Mouse (Mus musculus) heart, postnatal 0 days (tissue): ENCODE measurements at regions not wholly inside any gene's neighbourhood (a gene's known extent, or its start where the extent isn't known, plus 50 kb on each side); places are given as distances from the start of the nearest gene placed in this dataset.

Experiments used
- ATAC-seq: fragments of 200-750 bp; cut with Nextera tagmentation; 2 replicates; pipeline ENCODE4 v1.8.0; 2017; ENCODE audit warnings: low read depth, moderate number of reproducible peaks, moderate library complexity; ENCODE audit not compliant: insufficient read depth
- DNase-seq: peaks from one replicate; pipeline ENCODE4 v3.0.0-alpha.2; 2016; ENCODE audit warnings: low spot score
- H3K27ac ChIP-seq: fragments of 300-500 bp; sonication (generic); 2 replicates; pipeline ENCODE4 v1.5.1; 2014; ENCODE audit warnings: low read depth, mild to moderate bottlenecking
- H3K27me3 ChIP-seq: fragments of 300-500 bp; sonication (generic); 2 replicates; pipeline ENCODE4 v1.6.1; 2014; ENCODE audit warnings: low read length, mixed read lengths; ENCODE audit not compliant: control insufficient read depth, insufficient read depth
- H3K36me3 ChIP-seq: fragments of 300-500 bp; sonication (generic); replicated peaks from 2 replicates; pipeline ENCODE4 v1.6.1; 2014; ENCODE audit warnings: low read length, mixed read lengths; ENCODE audit not compliant: control insufficient read depth, insufficient read depth
- H3K4me1 ChIP-seq: fragments of 300-500 bp; sonication (generic); 2 replicates; pipeline ENCODE4 v1.6.1; 2014; ENCODE audit warnings: antibody characterized with exemption; ENCODE audit not compliant: control insufficient read depth, insufficient read depth
- H3K4me2 ChIP-seq: fragments of 300-500 bp; sonication (generic); 2 replicates; pipeline ENCODE4 v1.6.1; 2014; ENCODE audit warnings: low read depth, mild to moderate bottlenecking, low read length, moderate library complexity
- H3K4me3 ChIP-seq: fragments of 300-500 bp; sonication (generic); 2 replicates; pipeline ENCODE4 v1.5.1; 2014; ENCODE audit warnings: low read depth, low read length
- H3K9ac ChIP-seq: fragments of 300-500 bp; sonication (generic); replicated peaks from 2 replicates; pipeline ENCODE4 v1.6.1; 2014; ENCODE audit warnings: low read depth, low read length, mixed read lengths
- H3K9me3 ChIP-seq: fragments of 300-500 bp; sonication (generic); replicated peaks from 2 replicates; pipeline ENCODE4 v1.6.1; 2016; ENCODE audit warnings: low read length; ENCODE audit not compliant: control insufficient read depth
- CTCF ChIP-seq: IDR thresholded peaks from 2 replicates; pipeline ENCODE4 v1.5.1; 2016; ENCODE audit warnings: antibody characterized with exemption, control low read depth, low read depth
- EP300 ChIP-seq: IDR thresholded peaks from 2 replicates; pipeline ENCODE4 v1.6.1; 2016; ENCODE audit warnings: antibody characterized with exemption, low read depth
- WGBS: fragments of 180-500 bp; shearing (Covaris S2); extraction: QIAGEN DNeasy Blood & Tissue Kit; methylation state at CpG from one replicate; pipeline ENCODE4 v1.1.7; 2014; 5-methylcytosine and 5-hydroxymethylcytosine counted together

DNA sequence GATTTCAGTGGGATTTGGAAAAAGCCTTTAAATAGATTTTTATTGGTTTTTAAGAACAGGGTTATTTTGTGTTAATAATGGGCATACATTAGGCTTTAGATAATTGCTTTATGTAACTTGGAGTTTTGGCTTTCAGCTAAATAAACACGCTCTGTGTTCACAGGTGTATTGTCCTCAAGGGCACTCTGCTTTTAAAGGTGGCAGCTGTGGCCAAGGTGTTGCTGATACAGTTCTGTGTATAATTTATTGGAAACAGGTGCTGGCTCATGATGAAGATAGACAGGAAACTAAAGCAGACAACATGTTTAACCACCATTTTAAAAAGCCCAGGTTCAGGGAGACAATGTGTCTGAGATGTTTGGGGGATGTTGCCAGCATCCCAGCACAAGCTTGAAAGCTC, 242.3 kb upstream of the Lrtm1 start:
- no peak overlapping the region for H3K4me3 ChIP-seq
- H3K4me1 ChIP-seq: no peaks in the 10 kb centered on the region
- no peaks in the 10 kb centered on the region for H3K27me3 ChIP-seq
- no peak for ATAC-seq
- H3K9ac ChIP-seq: no peak overlapping the region
- H3K4me2 ChIP-seq: no peak overlapping the region
- DNase-seq: no peak
- no peak for TF ChIP-seq EP300
- no peak for TF ChIP-seq CTCF
- no peaks in the 10 kb centered on the region for H3K36me3 ChIP-seq
- no peaks in the 10 kb centered on the region for H3K9me3 ChIP-seq
- WGBS: 91% methylated on average over 1 of the region's 1 CpGs
- H3K27ac ChIP-seq: no peak overlapping the region

DNA sequence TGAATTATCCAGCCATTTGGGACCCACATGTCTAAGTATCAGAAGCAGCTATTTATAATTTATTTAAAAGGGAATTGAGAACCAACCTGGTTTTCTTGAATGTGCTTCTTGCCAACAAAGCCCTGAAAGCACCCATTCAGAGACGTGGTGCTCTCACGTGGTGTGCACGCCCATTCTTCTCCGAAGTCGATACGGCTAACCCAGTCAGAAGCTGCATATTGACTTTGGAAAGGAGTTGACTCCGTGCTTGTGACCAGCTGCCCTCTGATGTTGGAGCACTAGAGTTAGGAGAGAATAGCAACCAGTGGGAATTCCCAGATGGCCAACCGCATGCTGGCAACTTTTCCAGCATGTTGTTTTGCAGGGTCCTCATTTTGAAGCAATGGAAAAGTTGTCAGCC, 240.2 kb upstream of the Lrtm1 start:
- DNase-seq (no peak), ATAC-seq (no peak)
- Histone ChIP-seq H3K27me3 (no peaks in the 10 kb centered on the region), H3K36me3 (no peaks in the 10 kb centered on the region), H3K27ac (no peak overlapping the region), H3K9me3 (no peaks in the 10 kb centered on the region), H3K9ac (no peak overlapping the region), H3K4me2 (no peak overlapping the region), H3K4me1 (no peaks in the 10 kb centered on the region), H3K4me3 (no peak overlapping the region)
- 82% methylated on average over 8 of the region's 8 CpGs for WGBS
- TF ChIP-seq CTCF (no peak), EP300 (no peak)

DNA sequence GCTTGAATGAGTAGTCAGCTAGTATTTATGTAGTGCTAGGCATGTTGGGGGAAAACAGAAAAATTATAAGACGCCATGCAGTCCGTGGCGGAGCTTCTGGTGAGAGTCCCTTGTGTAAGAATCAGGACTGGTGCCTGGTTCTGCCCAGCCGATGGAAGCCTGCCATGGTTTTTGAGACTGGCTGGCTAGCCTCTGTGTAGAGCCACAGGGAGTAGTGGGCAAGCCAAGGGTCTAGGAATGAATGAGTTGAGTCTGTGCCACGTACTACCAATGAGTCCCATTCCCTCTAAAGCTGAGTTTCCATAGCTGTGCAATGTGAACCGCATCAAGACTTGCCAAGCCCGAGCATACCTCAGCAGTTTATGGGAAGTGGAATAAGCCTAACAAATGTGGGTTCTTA, 236.3 kb upstream of the Lrtm1 start:
- ATAC-seq (no peak), DNase-seq (no peak)
- H3K27me3 ChIP-seq: no peaks in the 10 kb centered on the region
- no peak overlapping the region for H3K4me2 ChIP-seq
- H3K9me3 ChIP-seq: no peaks in the 10 kb centered on the region
- H3K4me3 ChIP-seq: no peak overlapping the region
- no peaks in the 10 kb centered on the region for H3K4me1 ChIP-seq
- no peak overlapping the region for H3K9ac ChIP-seq
- 86% methylated on average over 7 of the region's 7 CpGs for WGBS
- no peaks in the 10 kb centered on the region for H3K36me3 ChIP-seq
- TF ChIP-seq CTCF: no peak
- no peak for TF ChIP-seq EP300
- no peak overlapping the region for H3K27ac ChIP-seq

DNA sequence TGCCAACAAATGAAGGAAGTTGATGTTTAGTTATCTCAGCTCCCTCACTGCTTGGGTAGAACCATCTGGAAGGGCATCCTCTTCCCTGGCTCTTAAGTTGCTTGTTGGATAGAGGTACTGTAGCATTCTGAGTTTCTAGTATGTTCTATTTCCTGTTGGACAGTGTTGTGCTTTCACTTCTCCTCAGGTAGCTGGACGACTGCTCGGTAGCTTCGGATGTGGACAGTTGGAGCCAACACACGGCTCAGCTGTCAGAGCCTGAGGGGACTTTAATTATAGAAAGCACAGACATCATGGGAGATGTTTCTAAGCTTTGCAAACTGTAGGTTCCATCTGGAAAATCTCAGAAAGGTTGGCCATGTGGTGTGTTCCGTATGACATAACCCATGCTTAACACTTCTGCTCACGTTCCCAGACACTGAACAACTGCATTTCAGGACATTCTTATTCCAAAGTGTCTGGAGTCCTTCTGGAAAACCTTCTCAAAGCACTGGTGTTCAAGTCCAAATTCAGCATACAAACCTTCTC, 233.8 kb upstream of the Lrtm1 start:
- 68% methylated on average over 6 of the region's 6 CpGs for WGBS
- Histone ChIP-seq H3K4me1 (no peaks in the 10 kb centered on the region), H3K9ac (no peak overlapping the region), H3K36me3 (no peaks in the 10 kb centered on the region), H3K4me3 (no peak overlapping the region), H3K9me3 (no peaks in the 10 kb centered on the region), H3K4me2 (no peak overlapping the region), H3K27me3 (no peaks in the 10 kb centered on the region), H3K27ac (no peak overlapping the region)
- ATAC-seq (no peak), DNase-seq (no peak)
- no peak for TF ChIP-seq EP300
- no peak for TF ChIP-seq CTCF

DNA sequence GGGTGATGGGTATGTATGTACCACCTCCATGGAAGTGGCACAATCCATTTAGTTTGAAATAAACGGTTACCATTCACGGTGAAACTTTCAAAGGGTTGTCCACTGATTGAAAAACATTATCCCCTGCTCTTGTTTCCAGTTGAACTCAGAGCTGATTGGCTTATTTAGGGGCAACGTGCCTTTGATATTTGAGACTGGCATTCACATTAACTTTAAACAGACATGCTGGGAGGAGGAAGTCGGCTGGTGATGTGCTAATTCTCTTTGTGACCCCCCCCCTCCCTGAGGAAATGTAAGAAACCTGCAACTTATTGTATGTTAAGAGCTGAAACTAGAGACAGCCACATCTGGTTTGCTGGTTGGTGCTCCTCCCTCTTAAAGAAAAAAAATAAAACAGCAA, 219.7 kb upstream of the Lrtm1 start:
- H3K27me3 ChIP-seq: no peaks in the 10 kb centered on the region
- no peak overlapping the region for H3K4me3 ChIP-seq
- no peaks in the 10 kb centered on the region for H3K9me3 ChIP-seq
- DNase-seq: no peak
- no peak for TF ChIP-seq CTCF
- TF ChIP-seq EP300: no peak
- H3K9ac ChIP-seq: no peak overlapping the region
- WGBS: 5% methylated on average over 4 of the region's 4 CpGs
- H3K4me1 ChIP-seq: no peaks in the 10 kb centered on the region
- H3K4me2 ChIP-seq: no peak overlapping the region
- no peaks in the 10 kb centered on the region for H3K36me3 ChIP-seq
- H3K27ac ChIP-seq: no peak overlapping the region
- no peak for ATAC-seq

DNA sequence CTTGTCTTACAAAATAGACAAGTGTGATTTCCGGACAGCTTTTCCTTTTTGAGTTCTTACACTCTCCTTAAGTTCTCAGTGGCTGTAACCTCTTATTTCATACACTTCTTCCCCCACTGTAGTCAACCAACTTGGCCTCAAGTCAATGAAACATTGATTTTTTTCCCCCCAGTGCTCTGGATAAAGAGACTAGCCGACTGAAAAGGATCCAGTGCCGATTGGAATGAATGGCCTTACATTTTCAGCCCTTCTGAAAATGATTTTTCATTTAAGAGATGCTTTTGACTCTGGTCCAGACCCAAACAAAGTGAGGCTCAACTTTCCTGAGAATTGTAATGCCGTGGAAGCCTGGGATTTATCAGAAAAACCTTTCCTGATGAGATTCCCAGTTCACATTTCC, 216.3 kb upstream of the Lrtm1 start:
- ATAC-seq (no peak), DNase-seq (no peak)
- no peak for TF ChIP-seq EP300
- TF ChIP-seq CTCF: no peak
- Histone ChIP-seq H3K4me1 (no peaks in the 10 kb centered on the region), H3K9ac (no peak overlapping the region), H3K27me3 (no peaks in the 10 kb centered on the region), H3K4me2 (no peak overlapping the region), H3K4me3 (no peak overlapping the region), H3K36me3 (no peaks in the 10 kb centered on the region), H3K27ac (no peak overlapping the region), H3K9me3 (no peaks in the 10 kb centered on the region)
- 57% methylated on average over 4 of the region's 4 CpGs for WGBS
